In genomic region chr2:27163851-27164250, GRCm38 (mm10) we compare ENCODE assay signal across 29 mouse cellular contexts. TPM values are rescaled to one million over a fixed set of nuclear protein-coding genes. Genes with fewer than 3 reads are reported as not detected.
A peak's percentile ranks its signal among the peaks of the same experiment; 100 is the strongest.
DNase-seq lines count a peak whose midpoint lies in the region; ATAC-seq and TF ChIP-seq lines count a peak whose summit lies in the region.
"Had no signal": no experiment of that assay in that cellular context is flagged by ENCODE, and none has a peak within 500 bp of the region (broad histone marks: within the 10 kb centered on the region; RNA-seq: fewer than 3 reads in every experiment).

No protein-coding gene starts in this region.

- 64% methylated on average over 5 of the region's 5 CpGs for WGBS in midbrain, embryonic 15.5 days
- whole genome bisulfite sequencing in midbrain, postnatal 0 days: 70% methylated on average over 5 of the region's 5 CpGs

- no peak overlapping the region for H3K9ac ChIP-seq in midbrain, embryonic 15.5 days
- H3K9ac ChIP-seq in midbrain, postnatal 0 days (replicated peaks; ENCODE audit: low read length, poor library complexity, severe bottlenecking): no peak overlapping the region
- H3K9ac ChIP-seq: embryonic facial prominence, embryonic 15.5 days; forebrain, embryonic 15.5 days; heart, embryonic 12.5 days; intestine, embryonic 15.5 days; limb, embryonic 15.5 days; liver, embryonic 15.5 days; lung, embryonic 15.5 days; neural tube, embryonic 15.5 days had no signal

- H3K4me3 ChIP-seq in layer of hippocampus, adult 2 months: no peak overlapping the region
- H3K4me3 ChIP-seq in midbrain, embryonic 15.5 days: no peak overlapping the region
- no peak overlapping the region for H3K4me3 ChIP-seq in midbrain, postnatal 0 days (ENCODE audit: low read depth, low read length)
- H3K4me3 ChIP-seq: embryonic facial prominence, embryonic 15.5 days; forebrain, embryonic 15.5 days; heart, embryonic 12.5 days; hindbrain, embryonic 10.5 days; intestine, embryonic 15.5 days; limb, embryonic 15.5 days; liver, embryonic 15.5 days; lung, embryonic 15.5 days; midbrain, embryonic 10.5 days; neural tube, embryonic 15.5 days had no signal

- H3K4me2 ChIP-seq in midbrain, embryonic 15.5 days: no peak overlapping the region
- no peak overlapping the region for H3K4me2 ChIP-seq in midbrain, postnatal 0 days (ENCODE audit: low read depth, low read length, poor library complexity, severe bottlenecking)
- H3K4me2 ChIP-seq: embryonic facial prominence, embryonic 15.5 days; forebrain, embryonic 15.5 days; heart, embryonic 12.5 days; intestine, embryonic 15.5 days; limb, embryonic 15.5 days; liver, embryonic 15.5 days; lung, embryonic 15.5 days; neural tube, embryonic 15.5 days had no signal

- TF ChIP-seq CTCF in layer of hippocampus, adult 2 months (conservative IDR thresholded peaks at IDR 0.05): no peak
- no peak for TF ChIP-seq CTCF in midbrain, postnatal 0 days (IDR thresholded peaks at IDR 0.05)

- 0 out of 2 replicates have a peak, but pooled peaks cover 6% of the 10 kb centered on the region for H3K4me1 ChIP-seq in midbrain, embryonic 15.5 days
- no peaks in the 10 kb centered on the region; the same call in 1 of the 2 replicates for H3K4me1 ChIP-seq in midbrain, postnatal 0 days (ENCODE audit: insufficient read depth, low read length)
- H3K4me1 ChIP-seq: intestine, embryonic 15.5 days; liver, embryonic 15.5 days; neural tube, embryonic 15.5 days had no signal

- H3K27ac ChIP-seq in layer of hippocampus, adult 2 months: peak overlapping the region; percentile 85
- H3K27ac ChIP-seq in midbrain, embryonic 15.5 days: no peak overlapping the region
- H3K27ac ChIP-seq in midbrain, postnatal 0 days (ENCODE audit: low read depth, low read length): no peak overlapping the region
- H3K27ac ChIP-seq: embryonic facial prominence, embryonic 15.5 days; forebrain, embryonic 15.5 days; intestine, embryonic 15.5 days; limb, embryonic 15.5 days; liver, embryonic 15.5 days; lung, embryonic 15.5 days; macrophage; midbrain, embryonic 10.5 days; neural tube, embryonic 15.5 days; stomach, postnatal 0 days had no signal

- H3K27me3 ChIP-seq in midbrain, embryonic 15.5 days (replicated peaks): no peaks in the 10 kb centered on the region
- H3K27me3 ChIP-seq in midbrain, postnatal 0 days (ENCODE audit: insufficient read depth, low read length): no peaks in the 10 kb centered on the region
- H3K27me3 ChIP-seq: embryonic facial prominence, embryonic 15.5 days; forebrain, embryonic 15.5 days; intestine, embryonic 15.5 days; limb, embryonic 15.5 days; liver, embryonic 15.5 days; lung, embryonic 15.5 days; neural tube, embryonic 15.5 days had no signal

- ATAC-seq in midbrain, embryonic 15.5 days (replicated peaks): no peak
- no peak for ATAC-seq in midbrain, postnatal 0 days (ENCODE audit: low FRiP score)
- ATAC-seq: CD4-positive, CD25-positive, alpha-beta regulatory T cell, adult 4 months; forebrain, embryonic 15.5 days; hindbrain, embryonic 16.5 days; intestine, embryonic 15.5 days; Patski had no signal

- no peaks in the 10 kb centered on the region for H3K36me3 ChIP-seq in midbrain, embryonic 15.5 days (replicated peaks)
- H3K36me3 ChIP-seq in midbrain, postnatal 0 days (ENCODE audit: insufficient read depth, low read length): no peaks in the 10 kb centered on the region
- H3K36me3 ChIP-seq: embryonic facial prominence, embryonic 15.5 days; forebrain, embryonic 15.5 days; heart, embryonic 12.5 days; hindbrain, embryonic 10.5 days; intestine, embryonic 15.5 days; limb, embryonic 15.5 days; liver, embryonic 15.5 days; lung, embryonic 15.5 days; midbrain, embryonic 10.5 days; neural tube, embryonic 15.5 days had no signal

- peak; percentile 48 to 55 for DNase-seq in layer of hippocampus, adult 2 months (ENCODE audit: low spot score in 2 of 2)
- no peak for DNase-seq in layer of hippocampus, postnatal 25 days (ENCODE audit: extremely low spot score in 1 of 2, low spot score in 1 of 2)
- DNase-seq in left cerebral cortex, postnatal 14 days (ENCODE audit: low spot score in 2 of 2): peak; percentile 74 to 93
- DNase-seq in right cerebral cortex, adult 2 months (ENCODE audit: low spot score in 2 of 2): peak; percentile 52 to 61
- DNase-seq in adrenal gland, postnatal 14 days: no peak
- DNase-seq in midbrain, postnatal 0 days (ENCODE audit: low spot score): no peak
- DNase-seq: adrenal gland, adult 2 months; cerebellum, adult 8-10 months; gastrocnemius, postnatal 25 days; heart, adult 18-20 months; heart, postnatal 10 days; kidney, adult 8-10 months; kidney, postnatal 10 days had no signal

- no peaks in the 10 kb centered on the region for H3K9me3 ChIP-seq in midbrain, embryonic 15.5 days
- no peaks in the 10 kb centered on the region for H3K9me3 ChIP-seq in midbrain, postnatal 0 days (ENCODE audit: low read length)
- H3K9me3 ChIP-seq: embryonic facial prominence, embryonic 15.5 days; forebrain, embryonic 15.5 days; heart, embryonic 12.5 days; hindbrain, embryonic 10.5 days; intestine, embryonic 15.5 days; limb, embryonic 15.5 days; liver, embryonic 15.5 days; lung, embryonic 15.5 days; midbrain, embryonic 10.5 days; neural tube, embryonic 15.5 days had no signal

- intact Hi-C loops in left cerebral cortex, postnatal 14 days (cut with DNase I): loop anchor here (5.0 kb wide), 1 partner anchor 63 kb away; no protein-coding TSS in a partner anchor

RNA-seq across cellular contexts. Expression of gene Dbh, which starts 1.2 kb away (rescaled TPM):
- total RNA-seq in layer of hippocampus, adult 2 months (2021): 1 to 10 TPM in 1 of 2 experiments, under 1 TPM in 1; 0.46 to 1.4 TPM
- under 1 TPM; 0.54 TPM for total RNA-seq in layer of hippocampus, postnatal 25 days (2021)
- 1 to 10 TPM; 1.3 to 1.8 TPM for total RNA-seq in left cerebral cortex, postnatal 14 days (2021)
- polyA plus RNA-seq in midbrain, embryonic 15.5 days (2015; fragmentation: Nextera tagmentation; extraction: Ambion mirVana): 0.65 and 3.6 TPM in 2 replicates
- total RNA-seq in adrenal gland, postnatal 14 days (2021): 334 and 392 TPM in 2 replicates
- 4.2 and 12.3 TPM in 2 replicates for total RNA-seq in midbrain, postnatal 0 days (2014; rRNA removed)
- polyA plus RNA-seq in midbrain, postnatal 0 days (2015; fragmentation: Nextera tagmentation; extraction: Ambion mirVana): 0.21 and 0.45 TPM in 2 replicates
- total RNA-seq: gastrocnemius, postnatal 25 days had no signal
- polyA plus RNA-seq: CD4-positive, CD25-positive, alpha-beta regulatory T cell, adult 4 months; forebrain, embryonic 15.5 days; macrophage; Patski had no signal

RNA-seq across cellular contexts. Expression of gene Fam163b, which starts 21.6 kb away (rescaled TPM):
- 100 to 1,000 TPM; 132 to 144 TPM for total RNA-seq in layer of hippocampus, adult 2 months (2021)
- total RNA-seq in layer of hippocampus, postnatal 25 days (2021): 100 to 1,000 TPM; 119 to 162 TPM
- 100 to 1,000 TPM; 142 to 143 TPM for total RNA-seq in left cerebral cortex, postnatal 14 days (2021)
- 4.7 and 5.4 TPM in 2 replicates for polyA plus RNA-seq in midbrain, embryonic 15.5 days (2015; fragmentation: Nextera tagmentation; extraction: Ambion mirVana)
- 2.0 and 2.1 TPM in 2 replicates for total RNA-seq in adrenal gland, postnatal 14 days (2021)
- 4.9 and 8.4 TPM in 2 replicates for total RNA-seq in midbrain, postnatal 0 days (2014; rRNA removed)
- 13.0 and 13.9 TPM in 2 replicates for polyA plus RNA-seq in midbrain, postnatal 0 days (2015; fragmentation: Nextera tagmentation; extraction: Ambion mirVana)
- total RNA-seq: gastrocnemius, postnatal 25 days had no signal
- polyA plus RNA-seq: CD4-positive, CD25-positive, alpha-beta regulatory T cell, adult 4 months; liver, embryonic 15.5 days; macrophage; Patski had no signal

Comparison
In these comparisons a context has a peak if more than half of its experiments do, and no peak if none do; other contexts are left out.
1. DNase-seq: peak in layer of hippocampus, adult 2 months (2 of 2), left cerebral cortex, postnatal 14 days (2 of 2) and right cerebral cortex, adult 2 months (2 of 2); none in layer of hippocampus, postnatal 25 days (0 of 2), adrenal gland, postnatal 14 days (single experiment) and midbrain, postnatal 0 days (single experiment).
2. RNA of gene Dbh, which starts 1.2 kb away (total RNA-seq): 334 to 392 TPM in adrenal gland, postnatal 14 days; 4.2 to 12.3 TPM in midbrain, postnatal 0 days, 1.3 to 1.8 TPM in left cerebral cortex, postnatal 14 days, 0.46 to 1.4 TPM in layer of hippocampus, adult 2 months and 0.54 TPM in layer of hippocampus, postnatal 25 days; every median in the first group is over 10 times any median in the second.
3. RNA of gene Fam163b, which starts 21.6 kb away (total RNA-seq): 119 to 162 TPM in layer of hippocampus, postnatal 25 days, 132 to 144 TPM in layer of hippocampus, adult 2 months and 142 to 143 TPM in left cerebral cortex, postnatal 14 days; 4.9 to 8.4 TPM in midbrain, postnatal 0 days and 2.0 to 2.1 TPM in adrenal gland, postnatal 14 days; every median in the first group is over 10 times any median in the second.